Mouse (Mus musculus) liver, embryonic 14.5 days (tissue): ENCODE measurements around the gene Plac1. TPM values are rescaled to one million over a fixed set of nuclear protein-coding genes. Genes with fewer than 3 reads are reported as not detected.

ENCODE experiments used
- ATAC-seq: fragments of 200-750 bp; cut with Nextera tagmentation; 2 replicates; pipeline ENCODE4 v1.8.0; 2017; ENCODE audit warnings: moderate number of reproducible peaks, mild to moderate bottlenecking, moderate library complexity; ENCODE audit not compliant: insufficient read depth
- DNase-seq, 3 experiments: peaks; one replicate each; pipeline ENCODE4 v3.0.0-alpha.2; 2012 to 2013; ENCODE audit warnings: low read depth in 3 of 3, low spot score in 3 of 3
- H3K27ac ChIP-seq: fragments of 300-500 bp; sonication (generic); 2 replicates; pipeline ENCODE4 v1.5.1; 2014; ENCODE audit warnings: moderate library complexity, mild to moderate bottlenecking, control low read depth, inconsistent platforms
- H3K27me3 ChIP-seq: fragments of 300-500 bp; sonication (generic); 2 replicates; pipeline ENCODE4 v1.6.1; 2014; ENCODE audit warnings: mild to moderate bottlenecking, low read length, moderate library complexity; ENCODE audit not compliant: control insufficient read depth, insufficient read depth
- H3K36me3 ChIP-seq: fragments of 300-500 bp; sonication (generic); replicated peaks from 2 replicates; pipeline ENCODE4 v1.6.1; 2014; ENCODE audit warnings: low read depth; ENCODE audit not compliant: control insufficient read depth, insufficient read depth
- H3K4me1 ChIP-seq, 2 experiments: fragments of 200-500 bp in 1 of 2; fragments of 300-500 bp in 1 of 2; sonication (generic) in 1 of 2; replicated peaks; 2 replicates each; pipeline ENCODE4 v1.6.1; 2012 to 2014; ENCODE audit warnings: antibody characterized with exemption in 1 of 2, inconsistent platforms in 1 of 2, low read length in 1 of 2; ENCODE audit not compliant: control insufficient read depth in 2 of 2, insufficient read depth in 2 of 2
- H3K4me2 ChIP-seq: fragments of 300-500 bp; sonication (generic); 2 replicates; pipeline ENCODE4 v1.6.1; 2014; ENCODE audit warnings: low read depth, mild to moderate bottlenecking, control low read depth, moderate library complexity
- H3K4me3 ChIP-seq, 2 experiments: fragments of 200-500 bp in 1 of 2; fragments of 300-500 bp in 1 of 2; sonication (generic) in 1 of 2; 2 replicates each; pipeline ENCODE4 v1.5.1; 2012 to 2014; ENCODE audit warnings: low read depth in 2 of 2, low read length in 2 of 2, mild to moderate bottlenecking in 2 of 2, control low read depth in 1 of 2, inconsistent platforms in 1 of 2, moderate library complexity in 1 of 2; ENCODE audit not compliant: insufficient read depth in 1 of 2
- H3K9ac ChIP-seq: fragments of 300-500 bp; sonication (generic); replicated peaks from 2 replicates; pipeline ENCODE4 v1.6.1; 2014; ENCODE audit warnings: mild to moderate bottlenecking, control low read depth, moderate library complexity
- H3K9me3 ChIP-seq: fragments of 300-500 bp; sonication (generic); 2 replicates; pipeline ENCODE4 v1.6.1; 2016; ENCODE audit warnings: low read length, mixed read lengths; ENCODE audit not compliant: control insufficient read depth
- CTCF ChIP-seq: IDR thresholded peaks from 2 replicates; pipeline ENCODE4 v1.5.1; 2016; ENCODE audit warnings: antibody characterized with exemption, low read depth, control low read depth
- EP300 ChIP-seq: IDR thresholded peaks from 2 replicates; pipeline ENCODE4 v1.6.1; 2016; ENCODE audit warnings: antibody characterized with exemption, low read depth
- WGBS: fragments of 180-500 bp; shearing (Covaris S2); extraction: QIAGEN DNeasy Blood & Tissue Kit; methylation state at CpG from one replicate; pipeline ENCODE4 v1.1.7; 2014; ENCODE audit not compliant: insufficient replicate concordance; 5-methylcytosine and 5-hydroxymethylcytosine counted together
- polyA plus RNA-seq, 2 experiments: library from polyadenylated mRNA; depleted of rRNA in 1 of 2; stranded (reverse) in 1 of 2; unstranded in 1 of 2; fragments of >200 nt; fragmentation: Nextera tagmentation in 1 of 2; extraction: Ambion mirVana in 1 of 2; gene quantifications; 2 replicates each; pipeline versions ENCODE4 v1.2.1 to v1.2.3; 2012 to 2014

The Plac1 gene
- polyA plus RNA-seq, 2 experiments: 0.81 to 1.3 TPM

DNA sequence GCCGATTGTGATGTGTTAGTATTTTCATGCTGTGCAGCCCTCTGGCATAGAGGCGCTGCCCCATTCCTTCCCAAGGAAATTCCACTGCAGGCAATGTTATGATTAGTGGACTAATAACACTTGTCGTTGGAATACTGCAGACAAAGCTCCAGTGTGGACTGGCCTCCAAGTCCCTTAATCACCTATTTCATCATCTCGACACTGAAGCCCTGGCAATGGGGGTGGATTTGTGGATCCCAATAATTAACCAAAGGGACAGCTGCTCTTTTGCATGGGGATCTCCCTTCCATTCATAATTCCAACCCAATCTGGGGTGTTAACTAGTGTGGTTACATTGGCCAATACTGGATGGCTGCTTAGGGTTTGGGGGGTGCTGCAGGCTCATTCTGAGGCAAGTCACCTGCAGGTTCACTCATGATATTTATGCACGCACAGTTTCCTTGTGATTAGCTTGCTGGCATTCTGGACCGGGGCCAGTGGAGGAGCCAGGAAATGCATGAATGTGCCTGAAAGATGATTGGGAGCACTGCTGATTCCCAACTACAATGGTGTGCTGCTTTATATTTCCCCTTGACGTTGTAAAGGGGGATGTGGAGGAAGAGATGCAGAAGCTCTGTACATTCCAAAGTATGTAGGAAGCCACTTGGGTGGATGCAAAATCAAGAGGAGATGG, 25.2 kb downstream of the Plac1 start:
- no peaks in the 10 kb centered on the region for H3K27me3 ChIP-seq
- ATAC-seq: no peak
- H3K9ac ChIP-seq: no peak overlapping the region
- H3K4me3 ChIP-seq: no peak overlapping the region
- no peak for DNase-seq
- H3K36me3 ChIP-seq: no peaks in the 10 kb centered on the region
- H3K4me1 ChIP-seq: peaks cover 0 to 4% of the 10 kb centered on the region in 2 experiments; a peak in 2 of 4 replicates
- 57% methylated on average over 7 of the region's 7 CpGs for WGBS
- H3K9me3 ChIP-seq: no peaks in the 10 kb centered on the region
- no peak overlapping the region for H3K4me2 ChIP-seq
- no peak for TF ChIP-seq EP300
- TF ChIP-seq CTCF: no peak
- H3K27ac ChIP-seq: no peak overlapping the region

DNA sequence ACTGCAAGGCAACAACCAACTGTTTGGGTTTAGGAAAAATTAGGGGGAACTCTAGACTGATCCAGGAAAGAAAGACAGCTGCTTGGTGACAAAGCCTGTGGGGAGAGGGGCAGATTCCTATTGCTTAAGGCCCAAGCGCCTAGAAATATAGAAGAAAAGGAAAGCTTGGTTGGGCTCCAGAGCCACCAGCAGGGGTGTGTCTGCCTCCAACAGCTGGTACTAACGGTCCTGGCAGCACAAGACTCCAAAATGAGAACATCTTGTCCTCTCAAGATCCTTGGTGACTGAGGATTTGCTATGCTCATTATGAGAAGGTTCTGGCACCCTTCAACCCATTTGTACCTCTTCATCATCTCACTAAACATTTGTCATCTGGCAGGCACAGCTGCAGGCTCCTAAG, 26.1 kb downstream of the Plac1 start:
- H3K27me3 ChIP-seq: no peaks in the 10 kb centered on the region
- DNase-seq: no peak
- no peak for ATAC-seq
- H3K9ac ChIP-seq: no peak overlapping the region
- WGBS: 59% methylated on average over 2 of the region's 2 CpGs
- no peak for TF ChIP-seq CTCF
- no peak for TF ChIP-seq EP300
- H3K27ac ChIP-seq: no peak overlapping the region
- peaks cover 0 to 4% of the 10 kb centered on the region in 2 experiments; a peak in 2 of 4 replicates for H3K4me1 ChIP-seq
- H3K36me3 ChIP-seq: no peaks in the 10 kb centered on the region
- no peaks in the 10 kb centered on the region for H3K9me3 ChIP-seq
- no peak overlapping the region for H3K4me3 ChIP-seq
- no peak overlapping the region for H3K4me2 ChIP-seq

DNA sequence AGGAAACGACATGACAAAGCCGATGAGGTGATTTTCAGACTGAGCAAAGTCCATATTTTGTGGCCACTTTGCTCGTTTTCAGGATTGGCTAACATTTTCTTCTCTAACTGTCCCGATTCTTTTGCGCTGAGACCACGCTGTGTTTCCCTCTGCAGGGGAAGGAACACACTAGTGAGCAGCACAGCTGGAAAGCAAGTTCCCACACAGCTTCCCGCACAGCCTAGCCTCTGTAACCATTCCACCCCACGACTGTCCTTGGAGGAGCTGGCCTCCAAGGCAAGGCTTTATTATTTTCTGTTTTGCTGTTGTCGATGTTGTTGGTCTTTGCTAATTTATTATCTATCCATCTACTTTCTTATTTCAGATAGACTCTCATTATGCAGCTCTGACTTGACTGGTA, 27.4 kb downstream of the Plac1 start:
- Histone ChIP-seq H3K4me3 (no peak overlapping the region), H3K9ac (no peak overlapping the region), H3K27ac (no peak overlapping the region), H3K4me2 (no peak overlapping the region), H3K27me3 (no peaks in the 10 kb centered on the region), H3K9me3 (no peaks in the 10 kb centered on the region), H3K36me3 (no peaks in the 10 kb centered on the region), H3K4me1 (peaks cover 0 to 4% of the 10 kb centered on the region in 2 experiments; a peak in 2 of 4 replicates)
- no peak for DNase-seq
- TF ChIP-seq CTCF: no peak
- no peak for TF ChIP-seq EP300
- ATAC-seq: no peak
- WGBS: 45% methylated on average over 9 of the region's 9 CpGs

DNA sequence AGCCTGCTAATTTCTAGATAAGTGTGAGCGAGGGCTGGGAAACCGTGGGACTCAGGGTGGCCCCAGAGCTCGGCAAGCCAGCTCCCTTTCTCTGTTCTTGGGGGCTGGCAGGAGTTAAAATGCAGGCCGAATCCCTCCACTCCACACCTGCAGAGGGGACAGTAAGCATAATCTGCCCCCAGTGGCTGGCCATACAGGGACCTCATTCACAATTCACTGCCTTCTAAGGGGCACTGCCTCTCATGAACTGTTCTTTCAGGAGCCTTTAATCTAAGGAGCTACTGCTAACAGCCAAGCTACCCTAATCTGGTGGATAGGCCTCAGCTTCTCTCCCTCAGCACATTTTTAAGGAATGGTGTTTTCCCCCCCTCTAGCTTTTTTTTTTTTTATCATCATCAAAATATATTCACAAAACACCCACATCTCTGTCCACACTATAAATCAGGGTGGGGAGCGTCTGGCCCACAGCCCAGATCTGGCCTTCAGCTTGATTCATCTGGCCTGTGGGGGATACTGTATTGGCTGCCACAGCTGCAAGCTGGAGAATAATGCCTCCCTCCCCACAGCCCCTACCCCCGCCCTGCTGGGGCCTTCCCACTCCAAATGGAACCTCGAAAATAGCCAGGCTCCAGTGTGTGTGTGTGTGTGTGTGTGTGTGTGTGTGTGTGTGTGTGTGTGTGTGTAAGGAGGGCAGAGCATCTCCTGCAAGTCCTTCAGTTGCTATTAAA, 28.0 kb downstream of the Plac1 start:
- no peak for ATAC-seq
- H3K4me3 ChIP-seq: no peak overlapping the region
- no peak overlapping the region for H3K4me2 ChIP-seq
- no peak overlapping the region for H3K9ac ChIP-seq
- TF ChIP-seq EP300: no peak
- no peak for TF ChIP-seq CTCF
- DNase-seq: no peak
- H3K4me1 ChIP-seq: peaks cover 0 to 4% of the 10 kb centered on the region in 2 experiments; a peak in 2 of 4 replicates
- H3K36me3 ChIP-seq: no peaks in the 10 kb centered on the region
- WGBS: 64% methylated on average over 7 of the region's 7 CpGs
- H3K9me3 ChIP-seq: no peaks in the 10 kb centered on the region
- H3K27me3 ChIP-seq: no peaks in the 10 kb centered on the region
- H3K27ac ChIP-seq: no peak overlapping the region

DNA sequence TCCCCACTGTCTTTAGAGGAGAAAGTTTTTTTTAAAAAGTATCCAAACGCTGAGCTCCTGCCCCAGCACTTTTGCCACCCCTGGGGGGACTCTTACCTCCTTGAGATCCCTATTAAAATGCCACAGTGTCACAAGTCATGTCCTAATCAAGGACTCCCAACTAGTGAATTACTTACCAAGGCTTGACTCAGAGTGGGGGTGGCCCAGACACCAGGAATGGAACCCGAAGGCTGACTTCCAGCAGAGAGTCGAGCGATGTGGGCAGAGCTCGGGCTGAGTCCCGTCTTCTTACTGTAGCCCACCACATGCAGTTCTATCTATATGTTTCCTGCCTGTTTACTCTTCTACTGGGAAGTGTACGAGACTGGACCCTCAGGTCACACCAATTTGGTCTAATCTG, 30.5 kb downstream of the Plac1 start:
- Histone ChIP-seq H3K9me3 (no peaks in the 10 kb centered on the region), H3K27ac (no peak overlapping the region), H3K4me2 (no peak overlapping the region), H3K4me1 (peaks cover 0 to 4% of the 10 kb centered on the region in 2 experiments; a peak in 2 of 4 replicates), H3K27me3 (no peaks in the 10 kb centered on the region), H3K4me3 (no peak overlapping the region), H3K36me3 (no peaks in the 10 kb centered on the region), H3K9ac (no peak overlapping the region)
- no peak for TF ChIP-seq EP300
- no peak for TF ChIP-seq CTCF
- ATAC-seq (no peak), DNase-seq (no peak)
- 44% methylated on average over 7 of the region's 7 CpGs for WGBS
